Mouse (Mus musculus) spleen, adult 2 months (tissue): ENCODE measurements around the gene Gm15557.

Experiments
- CTCF ChIP-seq: fragments of 200-500 bp; IDR thresholded peaks from 2 replicates; pipeline ENCODE4 v1.5.1; 2011; ENCODE audit warnings: mild to moderate bottlenecking, inconsistent platforms; ENCODE audit not compliant: insufficient read depth, insufficient read length, insufficient replicate concordance; ENCODE audit errors: extremely low read depth
- POLR2A ChIP-seq: fragments of 200-500 bp; IDR thresholded peaks from 2 replicates; pipeline ENCODE4 v1.6.1; 2011; ENCODE audit warnings: low read depth, low read length, inconsistent platforms

- TF ChIP-seq CTCF = no peak
- TF ChIP-seq POLR2A = no peak
Observed at GRCm38 (mm10) chr2:155928711-155929345, 11.7 kb upstream of the Gm15557 start.
